Mouse (Mus musculus) urinary bladder, postnatal 14 days (tissue): Measurements from ENCODE around the gene Fggy.

Experiments
- DNase-seq: peaks from one replicate; pipeline ENCODE4 v3.0.0; 2021; ENCODE audit warnings: low spot score

Gene Fggy

GRCm38 (mm10) chr4:95909689-95910654 lies 352.7 kb downstream of the Fggy start:
- no peak for DNase-seq

- no peak for DNase-seq
Measured at GRCm38 (mm10) chr4:95913026-95913425, 355.7 kb downstream of the Fggy start.

GRCm38 (mm10) chr4:95915628-95916579 lies 358.6 kb downstream of the Fggy start:
- DNase-seq: no peak

- DNase-seq: no peak
Measured at GRCm38 (mm10) chr4:95917703-95918102, 360.4 kb downstream of the Fggy start.

GRCm38 (mm10) chr4:95920448-95920847 lies 363.1 kb downstream of the Fggy start:
- no peak for DNase-seq

GRCm38 (mm10) chr4:95924210-95925184 lies 367.2 kb downstream of the Fggy start:
- peak; percentile 77 for DNase-seq

- no peak for DNase-seq
Measured at GRCm38 (mm10) chr4:95928846-95929245, 371.5 kb downstream of the Fggy start.

GRCm38 (mm10) chr4:95929936-95930335 lies 372.6 kb downstream of the Fggy start:
- no peak for DNase-seq

GRCm38 (mm10) chr4:95931331-95931730 lies 374.0 kb downstream of the Fggy start:
- DNase-seq: peak; percentile 61

- DNase-seq: no peak
Measured at GRCm38 (mm10) chr4:95933801-95934356, 376.6 kb downstream of the Fggy start.

- no peak for DNase-seq
Measured at GRCm38 (mm10) chr4:95934384-95935035, 377.2 kb downstream of the Fggy start.

GRCm38 (mm10) chr4:95938701-95939100 lies 381.4 kb downstream of the Fggy start:
- DNase-seq: no peak

GRCm38 (mm10) chr4:95947896-95948295 lies 390.6 kb downstream of the Fggy start:
- no peak for DNase-seq

- no peak for DNase-seq
Measured at GRCm38 (mm10) chr4:95953328-95953727, 396.0 kb downstream of the Fggy start.

- peak; percentile 96 for DNase-seq
Measured at GRCm38 (mm10) chr4:95966928-95967724, 409.8 kb downstream of the Fggy start, which contains the start of gene Hook1. Gene Hook1 (plus strand): TSS chr4:95967240.
